Mouse (Mus musculus) heart, embryonic 14.5 days (tissue): ENCODE results near the gene Robo4. TPM values are rescaled to one million over a fixed set of nuclear protein-coding genes. Genes with fewer than 3 reads are reported as not detected.

ENCODE experiments used
- ATAC-seq: fragments of 200-750 bp; cut with Nextera tagmentation; 2 replicates; pipeline ENCODE4 v1.8.0; 2017; ENCODE audit warnings: low read depth, moderate TSS enrichment; ENCODE audit not compliant: insufficient number of reproducible peaks, insufficient read depth, low FRiP score
- H3K27ac ChIP-seq, 2 experiments: fragments of 200-500 bp in 1 of 2; fragments of 300-500 bp in 1 of 2; sonication (generic) in 1 of 2; replicated peaks in 1 of 2; 2 replicates each; pipeline ENCODE4 v1.5.1; 2012 to 2014; ENCODE audit warnings: low read depth in 2 of 2, low read length in 2 of 2, control low read depth in 1 of 2, mild to moderate bottlenecking in 1 of 2, mixed read lengths in 1 of 2; ENCODE audit not compliant: control insufficient read depth in 1 of 2, insufficient read depth in 1 of 2
- H3K27me3 ChIP-seq: fragments of 300-500 bp; sonication (generic); 2 replicates; pipeline ENCODE4 v1.6.1; 2014; ENCODE audit warnings: mild to moderate bottlenecking, low read length, control low read depth; ENCODE audit not compliant: control insufficient read depth, insufficient read depth
- H3K36me3 ChIP-seq: fragments of 300-500 bp; sonication (generic); 2 replicates; pipeline ENCODE4 v1.6.1; 2014; ENCODE audit warnings: mild to moderate bottlenecking, control low read depth, low read length, mixed read lengths; ENCODE audit not compliant: control insufficient read depth, insufficient read depth
- H3K4me1 ChIP-seq, 2 experiments: fragments of 200-500 bp in 1 of 2; fragments of 300-500 bp in 1 of 2; sonication (generic) in 1 of 2; 2 replicates each; pipeline ENCODE4 v1.6.1; 2012 to 2014; ENCODE audit warnings: low read length in 2 of 2, control low read depth in 1 of 2, mixed read lengths in 1 of 2; ENCODE audit not compliant: control insufficient read depth in 2 of 2, insufficient read depth in 2 of 2
- H3K4me2 ChIP-seq: fragments of 300-500 bp; sonication (generic); 2 replicates; pipeline ENCODE4 v1.6.1; 2014; ENCODE audit warnings: mild to moderate bottlenecking, low read length
- H3K4me3 ChIP-seq, 2 experiments: fragments of 200-500 bp in 1 of 2; fragments of 300-500 bp in 1 of 2; sonication (generic) in 1 of 2; 2 replicates each; pipeline ENCODE4 v1.5.1; 2012 to 2014; ENCODE audit warnings: low read length in 2 of 2, mild to moderate bottlenecking in 2 of 2, control low read depth in 1 of 2, low read depth in 1 of 2, moderate library complexity in 1 of 2; ENCODE audit not compliant: control insufficient read depth in 1 of 2, insufficient read depth in 1 of 2
- H3K9ac ChIP-seq: fragments of 300-500 bp; sonication (generic); 2 replicates; pipeline ENCODE4 v1.6.1; 2014; ENCODE audit warnings: mild to moderate bottlenecking, low read length
- H3K9me3 ChIP-seq: fragments of 300-500 bp; sonication (generic); 2 replicates; pipeline ENCODE4 v1.6.1; 2016; ENCODE audit warnings: low read length, control low read depth; ENCODE audit not compliant: control insufficient read depth
- WGBS: fragments of 180-500 bp; shearing (Covaris S2); extraction: QIAGEN DNeasy Blood & Tissue Kit; methylation state at CpG from one replicate; pipeline ENCODE4 v1.1.7; 2014; 5-methylcytosine and 5-hydroxymethylcytosine counted together
- polyA plus RNA-seq: library from polyadenylated mRNA; unstranded; fragments of >200 nt; fragmentation: Nextera tagmentation; extraction: Ambion mirVana; gene quantifications from 2 replicates; pipeline ENCODE4 v1.2.1, GENCODE M21; 2014

Gene Robo4
- polyA plus RNA-seq, 1 experiment from 2014 or later: 11.3 TPM

GRCm38 (mm10) chr9:37455868-37456267 is 54.2 kb downstream of the Robo4 start:
- 3% methylated on average over 8 of the region's 8 CpGs for WGBS
- no peak overlapping the region for H3K27ac ChIP-seq
- no peaks in the 10 kb centered on the region for H3K9me3 ChIP-seq
- peaks cover 3 to 11% of the 10 kb centered on the region in 2 experiments for H3K4me1 ChIP-seq
- peak overlapping the region; percentile 74 for H3K4me2 ChIP-seq
- H3K4me3 ChIP-seq: peak overlapping the region in 1 of 2 experiments; percentile 39; a peak in 2 of 4 replicates
- H3K36me3 ChIP-seq: no peaks in the 10 kb centered on the region
- no peak for ATAC-seq
- peaks cover 94% of the 10 kb centered on the region for H3K27me3 ChIP-seq
- no peak overlapping the region for H3K9ac ChIP-seq

- ATAC-seq: no peak
- under 1% methylated on average over 17 of the region's 20 CpGs for WGBS
These were observed 54.8 kb downstream of the Robo4 start for GRCm38 (mm10) chr9:37456481-37456910.

GRCm38 (mm10) chr9:37457151-37457550 is 55.5 kb downstream of the Robo4 start:
- H3K9ac ChIP-seq: no peak overlapping the region
- peak overlapping the region; percentile 74 for H3K4me2 ChIP-seq

More at GRCm38 (mm10) chr9:37456481-37456910, 54.8 kb downstream of the Robo4 start:
- H3K4me1 ChIP-seq: peaks cover 3 to 12% of the 10 kb centered on the region in 2 experiments
- no peaks in the 10 kb centered on the region for H3K36me3 ChIP-seq
- no peak overlapping the region for H3K27ac ChIP-seq
- H3K27me3 ChIP-seq: peaks cover 97% of the 10 kb centered on the region
- H3K9me3 ChIP-seq: no peaks in the 10 kb centered on the region
- peak overlapping the region; percentile 28 for H3K9ac ChIP-seq
- H3K4me3 ChIP-seq: peak overlapping the region; percentile 28 to 39
- peak overlapping the region; percentile 74 for H3K4me2 ChIP-seq

GRCm38 (mm10) chr9:37459665-37460042 is 58.0 kb downstream of the Robo4 start:
- 3% methylated on average over 9 of the region's 9 CpGs for WGBS
- peaks cover 78% of the 10 kb centered on the region for H3K27me3 ChIP-seq
- H3K36me3 ChIP-seq: no peaks in the 10 kb centered on the region
- H3K4me2 ChIP-seq: peak overlapping the region; percentile 98
- no peaks in the 10 kb centered on the region for H3K9me3 ChIP-seq
- H3K4me1 ChIP-seq: peaks cover 3 to 12% of the 10 kb centered on the region in 2 experiments
- no peak for ATAC-seq
- peak overlapping the region; percentile 38 to 56; a peak in 3 of 4 replicates for H3K4me3 ChIP-seq
- H3K27ac ChIP-seq: no peak overlapping the region
- H3K9ac ChIP-seq: peak overlapping the region; percentile 32; the same call in 1 of the 2 replicates

More at GRCm38 (mm10) chr9:37457151-37457550, 55.5 kb downstream of the Robo4 start:
- H3K27ac ChIP-seq: no peak overlapping the region
- peaks cover 97% of the 10 kb centered on the region for H3K27me3 ChIP-seq
- H3K4me1 ChIP-seq: peaks cover 3 to 12% of the 10 kb centered on the region in 2 experiments
- no peak for ATAC-seq
- H3K36me3 ChIP-seq: no peaks in the 10 kb centered on the region
- no peaks in the 10 kb centered on the region for H3K9me3 ChIP-seq
- H3K4me3 ChIP-seq: no peak overlapping the region
- WGBS: 61% methylated on average over 1 of the region's 1 CpGs

GRCm38 (mm10) chr9:37460043-37460960 is 58.6 kb downstream of the Robo4 start:
- Histone ChIP-seq H3K4me1 (peaks cover 3 to 12% of the 10 kb centered on the region in 2 experiments), H3K9ac (peak overlapping the region; percentile 32), H3K4me2 (peak overlapping the region; percentile 98), H3K4me3 (peak overlapping the region; percentile 38 to 56), H3K9me3 (no peaks in the 10 kb centered on the region), H3K36me3 (no peaks in the 10 kb centered on the region), H3K27ac (no peak overlapping the region), H3K27me3 (peaks cover 71% of the 10 kb centered on the region)
- 1% methylated on average over 77 of the region's 81 CpGs for WGBS
- ATAC-seq: no peak

GRCm38 (mm10) chr9:37460961-37461340 is 59.3 kb downstream of the Robo4 start:
- 12% methylated on average over 5 of the region's 5 CpGs for WGBS
- ATAC-seq: no peak
- H3K4me3 ChIP-seq: peak overlapping the region; percentile 38 to 56; a peak in 3 of 4 replicates
- H3K9me3 ChIP-seq: no peaks in the 10 kb centered on the region
- H3K9ac ChIP-seq: no peak overlapping the region; the same call in 1 of the 2 replicates
- H3K4me1 ChIP-seq: peaks cover 3 to 12% of the 10 kb centered on the region in 2 experiments
- H3K4me2 ChIP-seq: peak overlapping the region; percentile 98
- H3K27me3 ChIP-seq: peaks cover 65% of the 10 kb centered on the region
- no peak overlapping the region for H3K27ac ChIP-seq
- no peaks in the 10 kb centered on the region for H3K36me3 ChIP-seq

GRCm38 (mm10) chr9:37461571-37461970 is 59.9 kb downstream of the Robo4 start:
- H3K27ac ChIP-seq: no peak overlapping the region
- peaks cover 3 to 12% of the 10 kb centered on the region in 2 experiments for H3K4me1 ChIP-seq
- ATAC-seq: no peak
- no peak overlapping the region for H3K9ac ChIP-seq
- 13% methylated on average over 3 of the region's 3 CpGs for WGBS
- no peak overlapping the region for H3K4me3 ChIP-seq
- H3K36me3 ChIP-seq: no peaks in the 10 kb centered on the region
- no peak overlapping the region for H3K4me2 ChIP-seq
- no peaks in the 10 kb centered on the region for H3K9me3 ChIP-seq
- H3K27me3 ChIP-seq: peaks cover 58% of the 10 kb centered on the region
